Mouse (Mus musculus) forebrain, embryonic 16.5 days (tissue): ENCODE data around the gene Stk33. TPM values are rescaled to one million over a fixed set of nuclear protein-coding genes. Genes with fewer than 3 reads are reported as not detected.

Experiments used
- ATAC-seq: fragments of 200-750 bp; cut with Nextera tagmentation; 2 replicates; pipeline ENCODE4 v1.8.0; 2017; ENCODE audit warnings: mild to moderate bottlenecking, moderate library complexity
- H3K27ac ChIP-seq: fragments of 300-500 bp; sonication (generic); 2 replicates; pipeline ENCODE4 v1.5.1; 2014; ENCODE audit warnings: low read length, control low read depth
- H3K27me3 ChIP-seq: fragments of 300-500 bp; sonication (generic); replicated peaks from 2 replicates; pipeline ENCODE4 v1.6.1; 2014; ENCODE audit warnings: low read length; ENCODE audit not compliant: control insufficient read depth, insufficient read depth
- H3K36me3 ChIP-seq: fragments of 300-500 bp; sonication (generic); 2 replicates; pipeline ENCODE4 v1.6.1; 2014; ENCODE audit not compliant: control insufficient read depth, insufficient read depth
- H3K4me1 ChIP-seq: fragments of 300-500 bp; sonication (generic); replicated peaks from 2 replicates; pipeline ENCODE4 v1.6.1; 2014; ENCODE audit warnings: low read length; ENCODE audit not compliant: control insufficient read depth, insufficient read depth
- H3K4me2 ChIP-seq: fragments of 300-500 bp; sonication (generic); 2 replicates; pipeline ENCODE4 v1.6.1; 2014; ENCODE audit warnings: mild to moderate bottlenecking, low read length, control low read depth
- H3K4me3 ChIP-seq: fragments of 300-500 bp; sonication (generic); replicated peaks from 2 replicates; pipeline ENCODE4 v1.5.1; 2014; ENCODE audit warnings: mild to moderate bottlenecking, low read length, control low read depth
- H3K9ac ChIP-seq: fragments of 300-500 bp; sonication (generic); replicated peaks from 2 replicates; pipeline ENCODE4 v1.6.1; 2014; ENCODE audit warnings: low read depth, low read length, control low read depth
- H3K9me3 ChIP-seq: fragments of 300-500 bp; sonication (generic); 2 replicates; pipeline ENCODE4 v1.6.1; 2016; ENCODE audit warnings: low read length; ENCODE audit not compliant: control insufficient read depth
- WGBS: fragments of 180-500 bp; shearing (Covaris S2); extraction: QIAGEN DNeasy Blood & Tissue Kit; methylation state at CpG from one replicate; pipeline ENCODE4 v1.1.7; 2014; 5-methylcytosine and 5-hydroxymethylcytosine counted together
- polyA plus RNA-seq: library from polyadenylated mRNA; unstranded; fragments of >200 nt; fragmentation: Nextera tagmentation; extraction: Ambion mirVana; gene quantifications from 2 replicates; pipeline ENCODE4 v1.2.1, GENCODE M21; 2015

Gene Stk33
- 5.0 and 6.8 TPM in 2 replicates for polyA plus RNA-seq

DNA sequence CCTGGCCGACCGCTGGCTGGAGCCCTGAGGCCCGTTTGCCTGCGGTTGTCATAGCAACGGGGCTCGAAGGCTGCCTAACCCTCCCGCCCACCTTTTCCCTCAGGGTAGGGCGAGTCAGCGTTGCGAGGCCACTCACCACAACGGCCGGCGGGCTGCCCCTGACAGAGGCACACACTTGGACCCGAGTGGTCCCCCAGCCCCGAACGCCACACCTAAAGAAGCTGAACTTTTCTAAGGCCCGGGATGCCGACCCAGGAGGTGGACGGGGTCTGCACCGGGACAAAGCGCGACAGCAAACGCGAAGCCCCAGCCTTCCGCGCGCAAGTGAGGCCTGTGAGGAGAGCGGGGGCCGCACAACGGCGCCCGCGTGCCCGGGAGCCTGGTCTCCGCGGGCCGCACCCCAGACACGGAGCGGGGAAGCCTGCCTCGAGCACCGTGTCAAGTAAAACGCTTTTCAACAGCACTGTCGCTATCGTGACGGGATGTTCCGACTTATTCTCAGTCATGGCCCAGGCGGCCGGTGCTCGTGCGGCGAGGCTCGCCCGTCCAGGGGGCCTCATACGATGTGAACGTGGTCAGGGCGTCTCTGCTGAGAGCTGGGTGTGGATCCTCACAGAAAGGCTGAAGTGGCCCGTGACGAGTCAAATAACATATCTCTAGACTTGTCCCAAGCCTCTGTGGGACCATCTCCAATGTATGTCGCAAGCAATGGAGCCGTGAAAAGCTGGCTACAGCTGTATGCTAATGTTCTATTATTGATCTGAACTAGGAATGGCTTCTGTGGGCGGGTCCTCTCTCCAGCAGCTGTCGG is at the start of gene Stk33:
Gene Stk33, minus strand, starts transcription at position 301 of the 811 bp plus-strand sequence.
- Histone ChIP-seq H3K27me3 (no peaks in the 10 kb centered on the region), H3K4me1 (peaks cover 13% of the 10 kb centered on the region), H3K4me2 (peak within 1 kb of the TSS; percentile 87), H3K27ac (peak within 1 kb of the TSS; percentile 75), H3K9me3 (no peaks in the 10 kb centered on the region), H3K9ac (peak within 1 kb of the TSS; percentile 76), H3K36me3 (no peaks in the 10 kb centered on the region), H3K4me3 (peak within 1 kb of the TSS; percentile 55)
- WGBS, result under 1% methylated on average over 62 of the region's 62 CpGs
- peak; percentile 86 for ATAC-seq

DNA sequence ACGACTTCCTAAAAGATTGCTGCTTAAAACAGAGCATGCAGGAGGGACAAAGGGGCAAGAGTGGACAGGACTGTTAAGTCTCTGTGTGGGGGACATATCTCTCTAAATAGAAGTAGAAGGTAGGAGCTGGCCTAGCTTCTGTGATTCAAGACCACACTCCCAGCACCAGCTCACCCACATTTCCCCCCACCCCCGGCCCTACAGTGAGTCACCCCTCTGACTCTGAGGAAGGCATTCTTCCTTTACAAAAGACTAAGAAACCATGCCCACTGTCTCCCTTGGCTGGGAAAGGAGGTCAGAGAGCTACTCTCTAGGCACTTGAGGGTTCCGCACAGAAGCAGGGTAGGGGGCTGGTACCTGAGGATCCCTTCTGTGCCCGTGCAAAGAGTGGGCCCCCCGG is 45.3 kb upstream of the Stk33 start:
- no peak overlapping the region for H3K4me2 ChIP-seq
- H3K9ac ChIP-seq, result no peak overlapping the region
- no peaks in the 10 kb centered on the region for H3K36me3 ChIP-seq
- no peaks in the 10 kb centered on the region for H3K27me3 ChIP-seq
- H3K9me3 ChIP-seq, result no peaks in the 10 kb centered on the region
- 69% methylated on average over 5 of the region's 5 CpGs for WGBS
- H3K4me3 ChIP-seq, result no peak overlapping the region
- ATAC-seq, result no peak
- H3K27ac ChIP-seq, result no peak overlapping the region
- H3K4me1 ChIP-seq, result no peaks in the 10 kb centered on the region

DNA sequence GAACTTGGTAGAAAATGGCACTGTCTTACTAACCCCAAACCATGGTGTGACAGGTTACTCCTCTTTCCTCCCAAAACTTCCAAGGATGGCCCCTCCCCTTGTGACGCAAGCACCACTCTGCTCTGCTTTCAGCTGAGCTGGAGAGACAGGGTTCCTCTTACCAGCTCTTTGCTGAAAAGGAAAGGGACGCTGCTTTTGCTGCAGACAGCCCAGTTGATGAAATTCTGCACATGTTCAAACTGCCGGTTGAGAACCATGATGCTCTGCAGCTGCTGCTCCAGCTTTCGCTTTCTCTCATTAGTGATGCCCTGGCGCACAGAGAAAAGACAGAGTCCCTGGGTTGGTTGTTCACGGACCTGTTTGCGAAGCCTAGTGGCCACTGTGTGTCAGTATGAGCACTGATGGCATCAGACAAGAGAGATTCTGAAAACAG is 41.9 kb upstream of the Stk33 start:
- no peak overlapping the region for H3K9ac ChIP-seq
- no peak overlapping the region for H3K4me3 ChIP-seq
- H3K36me3 ChIP-seq, result no peaks in the 10 kb centered on the region
- H3K9me3 ChIP-seq, result no peaks in the 10 kb centered on the region
- no peaks in the 10 kb centered on the region for H3K4me1 ChIP-seq
- no peak overlapping the region for H3K27ac ChIP-seq
- H3K27me3 ChIP-seq, result no peaks in the 10 kb centered on the region
- ATAC-seq, result peak; percentile 61; the same call in 1 of the 2 replicates
- WGBS, result 18% methylated on average over 7 of the region's 7 CpGs
- H3K4me2 ChIP-seq, result peak overlapping the region; percentile 19

DNA sequence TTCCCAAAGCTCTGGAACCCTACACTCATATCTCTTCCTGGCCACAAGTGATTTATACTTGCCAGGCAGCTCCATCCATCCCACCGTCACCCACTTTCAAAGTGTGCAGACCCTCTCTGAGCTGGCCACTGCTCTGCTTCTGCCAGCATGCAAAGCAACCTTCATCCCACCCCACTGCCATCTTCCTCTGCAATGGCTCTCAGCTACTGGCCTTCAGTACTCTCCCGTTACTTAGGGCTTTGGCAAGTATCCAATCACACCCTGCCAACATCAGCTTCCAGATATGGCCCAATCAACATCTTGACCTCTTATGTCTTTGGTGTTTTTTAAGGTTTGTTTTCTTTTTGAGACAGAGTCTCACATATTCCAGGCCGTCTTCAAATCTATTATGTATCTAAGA is 39.0 kb upstream of the Stk33 start:
- no peak overlapping the region for H3K27ac ChIP-seq
- H3K4me3 ChIP-seq, result no peak overlapping the region
- no peak for ATAC-seq
- H3K27me3 ChIP-seq, result no peaks in the 10 kb centered on the region
- WGBS, result 78% methylated on average over 3 of the region's 3 CpGs
- H3K9ac ChIP-seq, result no peak overlapping the region
- no peaks in the 10 kb centered on the region for H3K36me3 ChIP-seq
- no peaks in the 10 kb centered on the region for H3K4me1 ChIP-seq
- H3K9me3 ChIP-seq, result no peaks in the 10 kb centered on the region
- H3K4me2 ChIP-seq, result no peak overlapping the region

DNA sequence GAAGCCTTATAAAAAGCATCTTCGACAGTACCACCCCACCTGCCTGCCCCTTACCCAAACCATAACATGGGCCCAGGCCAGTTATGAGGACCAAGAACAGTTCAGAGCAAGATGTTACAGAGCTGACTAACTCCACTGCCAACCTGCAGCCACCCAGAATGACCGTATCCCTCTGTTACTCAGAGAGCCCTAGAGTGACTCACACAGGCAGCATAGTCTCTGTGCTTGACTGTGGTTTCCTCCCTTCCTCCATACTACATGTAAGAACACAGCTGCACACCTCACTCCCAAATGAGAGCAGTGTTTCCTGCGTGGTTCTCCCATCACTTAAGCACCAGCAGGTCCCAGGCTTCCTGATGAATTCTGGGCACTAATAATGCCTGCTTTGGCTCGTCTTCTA is 31.8 kb upstream of the Stk33 start:
- Histone ChIP-seq H3K27ac (no peak overlapping the region), H3K36me3 (no peaks in the 10 kb centered on the region), H3K4me2 (no peak overlapping the region), H3K4me3 (no peak overlapping the region), H3K9ac (no peak overlapping the region), H3K27me3 (no peaks in the 10 kb centered on the region), H3K4me1 (no peaks in the 10 kb centered on the region), H3K9me3 (no peaks in the 10 kb centered on the region)
- ATAC-seq, result no peak
- WGBS, result 69% methylated on average over 4 of the region's 4 CpGs

DNA sequence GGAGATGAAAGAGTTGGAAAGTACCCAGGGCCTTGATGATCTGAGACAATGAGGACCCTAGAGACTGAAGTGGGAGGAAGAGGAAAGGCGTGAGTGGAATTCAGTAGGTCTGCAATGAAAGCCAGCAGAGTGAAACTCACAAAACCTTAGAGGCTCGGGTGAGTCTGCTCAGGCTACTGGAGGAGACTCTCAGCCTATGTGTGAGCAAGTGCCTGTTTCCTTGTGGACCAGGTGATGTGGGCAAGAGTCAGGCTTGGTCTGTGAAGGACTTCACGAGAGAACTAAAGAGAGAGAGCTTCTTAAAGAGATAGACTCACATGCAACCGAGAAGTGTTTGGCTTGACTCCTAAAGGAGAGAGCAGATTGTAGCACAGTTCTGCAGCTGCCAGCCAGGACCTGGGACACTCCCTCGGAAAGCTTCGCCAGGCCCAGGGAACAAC is 29.4 kb upstream of the Stk33 start:
- ATAC-seq, result no peak
- Histone ChIP-seq H3K27me3 (no peaks in the 10 kb centered on the region), H3K27ac (no peak overlapping the region), H3K4me1 (no peaks in the 10 kb centered on the region), H3K4me2 (no peak overlapping the region), H3K36me3 (no peaks in the 10 kb centered on the region), H3K9me3 (no peaks in the 10 kb centered on the region), H3K4me3 (no peak overlapping the region), H3K9ac (no peak overlapping the region)
- 35% methylated on average over 6 of the region's 6 CpGs for WGBS

DNA sequence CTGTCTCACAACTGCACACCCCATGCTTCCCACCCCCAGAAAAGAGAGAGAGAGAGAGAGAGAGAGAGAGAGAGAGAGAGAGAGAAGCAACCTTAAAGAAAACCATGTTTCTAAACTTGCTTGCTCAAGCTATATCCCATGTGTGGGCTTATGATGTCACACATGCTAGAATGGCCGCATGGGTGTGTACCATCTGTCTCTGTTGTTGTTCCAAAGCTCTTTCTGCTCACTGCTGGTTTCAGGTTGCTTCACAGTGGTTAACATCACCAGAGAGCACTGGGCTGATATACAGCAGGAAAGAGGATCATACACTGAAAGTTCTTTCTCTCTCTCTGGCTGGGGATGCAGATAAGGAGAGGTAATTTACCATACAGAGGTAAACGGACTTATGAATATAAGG is 28.7 kb upstream of the Stk33 start:
- ATAC-seq, result no peak

DNA sequence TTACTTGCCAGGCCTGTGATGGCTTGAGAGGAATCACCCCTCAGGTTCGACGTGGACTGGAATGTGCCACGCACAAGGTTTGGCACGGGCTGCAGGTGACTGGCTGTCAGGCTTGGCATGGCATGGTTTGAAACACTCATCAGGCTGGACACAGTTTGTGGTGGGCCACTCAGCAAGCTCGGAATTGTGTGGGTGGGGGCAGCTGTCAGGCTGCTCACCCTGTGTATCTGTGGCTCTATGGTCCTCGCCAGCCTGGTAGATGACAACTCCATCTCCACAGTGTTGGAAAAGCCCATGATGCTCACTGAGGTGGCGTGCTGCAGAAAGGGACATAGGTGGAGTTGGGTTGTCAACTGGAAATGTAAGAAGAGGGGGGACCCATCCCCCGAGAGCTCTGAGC is 21.8 kb upstream of the Stk33 start:
- H3K4me2 ChIP-seq, result no peak overlapping the region
- H3K4me1 ChIP-seq, result no peaks in the 10 kb centered on the region
- no peaks in the 10 kb centered on the region for H3K9me3 ChIP-seq
- H3K9ac ChIP-seq, result no peak overlapping the region
- H3K27me3 ChIP-seq, result no peaks in the 10 kb centered on the region
- no peak overlapping the region for H3K4me3 ChIP-seq
- 93% methylated on average over 8 of the region's 8 CpGs for WGBS
- no peak for ATAC-seq
- no peaks in the 10 kb centered on the region for H3K36me3 ChIP-seq
- H3K27ac ChIP-seq, result no peak overlapping the region

More for the DNA sequence above, 28.7 kb upstream of the Stk33 start:
- H3K4me1 ChIP-seq, result no peaks in the 10 kb centered on the region
- no peak overlapping the region for H3K4me2 ChIP-seq
- no peak overlapping the region for H3K4me3 ChIP-seq
- H3K27ac ChIP-seq, result no peak overlapping the region
- no peaks in the 10 kb centered on the region for H3K36me3 ChIP-seq
- no peak overlapping the region for H3K9ac ChIP-seq
- 49% methylated on average over 2 of the region's 2 CpGs for WGBS
- no peaks in the 10 kb centered on the region for H3K27me3 ChIP-seq
- no peaks in the 10 kb centered on the region for H3K9me3 ChIP-seq

DNA sequence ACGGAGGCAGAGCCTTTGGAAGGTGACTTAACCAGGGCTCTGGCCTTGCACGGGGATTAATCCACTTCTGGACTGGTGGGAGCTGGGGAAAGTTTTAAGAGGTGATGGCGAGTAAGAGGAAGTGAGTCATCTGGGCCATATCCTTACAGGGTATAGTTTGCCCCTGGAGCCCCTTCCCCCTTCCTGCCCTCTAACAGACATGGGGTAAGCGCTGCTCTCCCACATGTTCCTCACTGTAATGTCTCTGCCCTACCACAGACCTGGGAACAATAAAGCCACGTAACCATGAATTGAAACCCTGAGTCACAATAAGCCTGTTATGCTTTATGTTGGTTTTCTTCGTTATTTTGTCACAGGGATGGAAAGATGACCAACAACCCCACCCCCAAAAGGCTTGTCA is 17.7 kb upstream of the Stk33 start:
- H3K4me1 ChIP-seq, result no peaks in the 10 kb centered on the region
- 77% methylated on average over 6 of the region's 6 CpGs for WGBS
- no peaks in the 10 kb centered on the region for H3K27me3 ChIP-seq
- H3K27ac ChIP-seq, result no peak overlapping the region
- H3K4me2 ChIP-seq, result no peak overlapping the region
- no peak overlapping the region for H3K4me3 ChIP-seq
- no peaks in the 10 kb centered on the region for H3K9me3 ChIP-seq
- H3K9ac ChIP-seq, result no peak overlapping the region
- ATAC-seq, result no peak
- no peaks in the 10 kb centered on the region for H3K36me3 ChIP-seq
